Mouse (Mus musculus): Measurements from ENCODE around the gene Smarcb1.
"Not testable (repeated sequence)": the region's sequence is repeated elsewhere in the genome, so short reads cannot be mapped to it uniquely, and the experiment has no call there.

Smarcb1 gene

DNA sequence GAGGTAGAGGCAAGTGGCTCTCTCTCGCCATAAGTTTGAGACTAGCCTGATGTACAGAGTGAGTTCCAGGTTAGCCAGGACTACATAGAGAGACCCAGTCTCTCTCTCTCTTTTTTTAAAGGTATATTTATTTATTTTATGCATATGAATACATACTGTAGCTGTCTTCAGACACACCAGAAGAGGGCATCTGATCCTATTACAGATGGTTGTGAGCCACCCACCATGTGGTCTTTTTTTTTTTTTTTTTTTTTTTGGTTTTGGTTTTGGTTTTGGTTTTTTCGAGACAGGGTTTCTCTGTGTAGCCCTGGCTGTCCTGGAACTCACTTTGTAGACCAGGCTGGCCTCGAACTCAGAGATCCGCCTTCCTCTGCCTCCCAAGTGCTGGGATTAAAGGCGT, 33.9 kb downstream of the Smarcb1 start:
- DNase-seq = not testable (repeated sequence)

DNA sequence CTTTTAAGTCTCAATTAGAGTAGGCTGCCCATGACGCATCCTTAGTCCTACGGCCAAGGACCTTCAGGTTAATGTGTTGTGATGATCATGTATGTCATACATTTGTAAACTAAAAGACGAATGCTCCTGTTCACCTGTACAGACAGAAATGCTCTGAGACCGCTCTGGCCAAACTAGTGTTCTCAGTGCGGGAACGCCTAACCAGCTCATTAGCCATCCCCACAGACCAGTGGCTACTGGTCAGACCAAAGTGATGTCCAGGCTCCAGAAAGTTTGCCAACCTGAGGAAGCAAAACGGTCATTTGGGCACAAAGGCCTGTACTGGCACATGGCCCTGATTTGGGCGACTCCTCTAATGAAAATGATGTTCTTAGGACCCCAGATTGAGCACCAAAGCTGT, 36.7 kb downstream of the Smarcb1 start:
- DNase-seq = no peak

DNA sequence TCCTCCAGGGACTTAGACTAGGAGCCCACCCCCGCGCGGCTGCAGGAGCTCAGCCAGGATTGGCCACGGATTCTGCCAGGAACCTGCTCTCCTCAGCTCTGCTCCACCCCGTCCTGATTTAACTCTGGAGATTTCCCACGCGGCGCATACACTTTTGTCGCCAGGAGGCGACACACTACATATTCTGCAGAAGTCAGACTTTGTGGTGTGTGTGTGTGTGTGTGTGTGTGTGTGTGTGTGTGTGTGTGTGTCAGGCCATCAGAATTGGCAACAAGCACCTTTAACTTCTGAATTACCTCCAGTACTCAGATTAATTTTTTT, 38.2 kb downstream of the Smarcb1 start:
- peak; percentile 91 to 93 for DNase-seq

DNA sequence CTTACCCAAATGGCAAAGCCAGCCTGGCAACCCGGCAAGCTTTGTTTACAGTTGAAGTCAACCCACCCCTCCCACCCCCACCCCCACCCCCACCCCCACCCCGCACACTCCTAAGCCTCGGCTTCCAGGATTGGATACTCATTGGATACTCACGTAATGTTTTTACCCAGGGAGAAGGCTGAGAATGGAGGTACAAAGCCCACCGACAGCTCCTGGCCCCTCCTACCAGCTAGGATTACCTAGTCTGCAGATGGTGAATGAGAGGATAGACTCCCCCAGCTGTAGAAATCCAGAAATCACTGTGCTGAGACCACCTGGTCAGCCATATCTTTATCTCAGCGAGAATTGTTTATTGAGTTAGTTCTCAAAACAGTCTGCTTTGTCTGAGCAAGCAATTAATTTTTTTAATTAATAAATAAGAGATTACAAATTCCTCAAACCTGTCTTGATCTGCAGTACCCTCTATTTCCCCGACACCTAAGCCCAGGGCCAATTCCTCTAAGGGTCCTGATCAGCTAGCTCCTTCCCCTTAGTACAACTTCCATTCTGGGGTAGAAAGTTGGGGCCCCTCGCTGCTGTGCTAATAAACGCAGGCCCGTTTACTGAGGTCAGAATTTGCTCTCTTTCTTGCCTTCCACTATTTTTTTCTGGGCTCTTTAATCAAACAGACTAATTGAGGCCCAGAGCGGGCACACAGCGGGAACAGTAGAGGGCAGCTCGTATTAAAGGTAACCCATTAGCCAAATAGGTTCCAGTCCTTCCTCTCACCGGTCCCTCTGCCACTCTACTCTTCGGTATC, 38.8 kb downstream of the Smarcb1 start:
- DNase-seq = peak in 1 of 2 experiments; percentile 39

DNA sequence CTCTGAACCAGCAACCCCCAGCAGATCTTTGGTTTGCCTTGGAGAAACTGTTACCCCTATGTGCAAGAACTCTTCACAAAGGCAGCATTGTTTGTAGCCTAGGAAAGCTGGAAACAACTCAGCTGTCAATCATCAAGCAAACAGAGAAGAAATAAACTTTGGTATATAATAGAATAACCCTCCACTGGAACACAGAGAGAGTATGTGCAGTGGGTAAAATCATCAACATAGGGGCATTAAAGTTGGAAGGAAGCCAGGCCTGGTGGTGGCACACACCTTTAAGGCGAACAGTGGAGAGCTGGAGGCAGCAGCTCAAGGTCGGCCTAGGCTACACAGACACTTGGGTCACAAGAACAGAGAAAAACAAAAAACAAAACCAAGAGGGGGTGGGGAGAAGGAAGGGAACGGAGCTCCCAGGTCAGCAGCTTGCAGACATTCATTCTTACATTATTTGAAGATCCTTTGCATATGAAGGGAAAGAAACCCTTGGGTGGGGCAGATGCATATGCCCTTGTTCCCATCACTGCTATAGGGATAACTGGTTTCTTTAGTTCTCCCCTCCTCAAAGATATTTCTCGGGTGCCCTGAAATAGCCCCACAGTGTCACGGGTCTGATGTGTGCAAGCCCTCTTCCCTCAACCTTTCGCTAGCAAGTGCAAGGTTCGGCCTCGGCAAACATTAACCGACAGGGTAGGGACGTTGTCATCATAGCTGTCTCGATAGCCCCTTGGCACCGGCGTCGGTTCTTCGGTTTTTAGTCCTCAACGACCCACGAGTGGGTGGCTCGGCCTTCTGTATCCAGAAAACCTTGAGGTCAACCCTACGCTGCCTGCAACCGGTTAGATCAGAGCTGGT, 39.6 kb downstream of the Smarcb1 start:
- peak; percentile 90 to 91 for DNase-seq

DNA sequence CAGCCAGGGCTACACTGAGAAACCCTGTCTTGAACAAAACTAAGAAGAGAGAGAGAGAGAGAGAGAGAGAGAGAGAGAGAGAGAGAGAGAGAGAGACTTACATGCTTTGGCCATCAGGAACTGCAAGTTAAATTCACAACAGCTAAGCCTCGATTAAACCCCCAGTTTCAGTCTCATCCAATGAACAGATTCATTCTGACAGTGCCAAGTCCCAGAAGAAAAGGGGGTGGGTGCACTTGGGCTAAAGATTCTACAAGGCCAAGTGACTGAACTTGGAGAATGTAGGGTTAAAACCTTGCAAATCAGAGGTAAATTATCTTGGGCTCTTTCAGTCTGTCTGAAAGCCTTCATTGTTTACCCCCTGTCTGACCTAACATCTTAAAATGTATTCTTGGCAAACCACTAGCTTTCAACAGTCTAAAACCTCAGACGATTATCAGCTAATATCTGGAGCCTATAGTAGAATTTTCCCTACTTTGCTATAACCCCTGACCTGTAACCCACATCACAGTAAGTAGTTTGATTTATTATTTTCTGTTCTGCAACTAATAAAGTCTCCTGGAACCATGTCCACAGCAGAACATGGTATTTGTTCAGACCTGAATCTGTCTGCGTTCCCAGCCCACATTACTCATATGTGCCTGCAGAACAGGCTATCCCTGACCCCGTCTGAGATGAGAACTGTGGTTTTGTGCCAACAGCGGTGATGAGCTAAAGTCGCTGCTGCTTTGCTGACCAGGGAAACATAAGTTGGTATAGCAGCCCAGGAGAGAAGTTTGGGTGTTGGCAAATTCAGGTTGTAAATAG, 40.4 kb downstream of the Smarcb1 start:
- no peak for DNase-seq

DNA sequence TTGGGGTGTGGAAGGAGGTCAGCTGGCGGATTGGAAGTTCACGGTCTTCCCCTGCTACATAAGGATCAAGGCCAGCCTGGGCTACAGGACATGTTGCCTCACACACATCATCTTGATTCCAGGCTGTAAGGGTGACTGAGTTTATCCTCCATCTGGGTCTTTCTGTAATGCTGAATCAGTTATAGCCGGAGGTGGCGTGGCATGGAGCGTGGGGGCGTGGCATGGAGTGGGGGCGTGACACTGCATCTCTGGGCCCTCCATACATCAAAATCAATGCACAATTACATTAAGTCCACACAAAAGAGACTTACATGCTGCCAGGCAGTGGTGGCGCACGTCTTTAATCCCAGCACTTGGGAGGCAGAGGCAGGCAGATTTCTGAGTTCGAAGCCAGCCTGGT, 41.1 kb downstream of the Smarcb1 start:
- DNase-seq = no peak

DNA sequence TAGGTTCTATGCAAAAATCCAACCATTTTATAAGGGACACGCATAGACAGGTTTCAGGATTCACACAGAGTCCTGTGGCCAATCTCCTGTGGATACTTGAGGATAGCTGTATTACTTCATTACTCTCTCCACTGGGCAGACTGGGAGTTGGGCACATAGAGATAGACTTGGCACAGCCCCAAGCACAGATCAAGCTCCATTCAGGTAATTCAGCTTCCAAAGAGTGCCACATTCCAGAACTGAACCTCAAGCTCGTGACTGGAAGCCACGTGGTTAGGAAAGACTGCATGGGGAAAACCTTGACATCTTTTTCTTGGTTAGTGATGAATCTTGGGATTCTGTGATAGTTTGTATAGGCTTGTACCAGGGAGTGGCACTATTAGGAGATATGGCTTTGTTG, 42.6 kb downstream of the Smarcb1 start:
- peak; percentile 83 to 84 for DNase-seq

DNA sequence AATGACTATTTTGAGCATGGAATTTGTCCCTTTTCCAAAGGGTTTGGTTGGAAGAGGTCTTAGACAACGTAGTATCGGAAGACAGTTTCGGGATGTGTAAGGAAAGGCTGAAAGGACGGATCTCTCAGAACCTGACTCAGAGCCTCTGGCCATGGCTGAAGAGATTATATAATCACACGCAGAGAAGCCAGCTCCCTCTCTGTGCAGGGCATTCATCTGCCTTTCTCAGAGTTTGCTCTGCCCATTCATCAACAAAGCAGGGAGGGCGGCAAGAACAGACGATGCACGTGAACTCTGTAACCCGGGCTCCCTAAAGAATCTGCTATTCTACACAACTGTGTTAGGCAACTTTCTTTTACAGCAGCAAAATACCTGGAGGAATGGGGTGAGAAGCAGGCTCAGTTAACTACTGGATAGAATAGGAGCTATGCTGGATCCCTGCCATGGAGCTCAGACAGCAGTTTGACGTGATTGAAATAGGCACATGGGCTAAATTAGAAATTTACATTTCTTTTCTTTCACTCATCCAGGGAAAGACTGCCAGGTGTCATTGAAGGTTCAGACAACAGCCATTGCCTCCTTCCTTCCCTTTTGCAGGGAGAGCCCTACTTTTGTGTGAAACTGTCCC, 47.8 kb downstream of the Smarcb1 start:
- DNase-seq = no peak

DNA sequence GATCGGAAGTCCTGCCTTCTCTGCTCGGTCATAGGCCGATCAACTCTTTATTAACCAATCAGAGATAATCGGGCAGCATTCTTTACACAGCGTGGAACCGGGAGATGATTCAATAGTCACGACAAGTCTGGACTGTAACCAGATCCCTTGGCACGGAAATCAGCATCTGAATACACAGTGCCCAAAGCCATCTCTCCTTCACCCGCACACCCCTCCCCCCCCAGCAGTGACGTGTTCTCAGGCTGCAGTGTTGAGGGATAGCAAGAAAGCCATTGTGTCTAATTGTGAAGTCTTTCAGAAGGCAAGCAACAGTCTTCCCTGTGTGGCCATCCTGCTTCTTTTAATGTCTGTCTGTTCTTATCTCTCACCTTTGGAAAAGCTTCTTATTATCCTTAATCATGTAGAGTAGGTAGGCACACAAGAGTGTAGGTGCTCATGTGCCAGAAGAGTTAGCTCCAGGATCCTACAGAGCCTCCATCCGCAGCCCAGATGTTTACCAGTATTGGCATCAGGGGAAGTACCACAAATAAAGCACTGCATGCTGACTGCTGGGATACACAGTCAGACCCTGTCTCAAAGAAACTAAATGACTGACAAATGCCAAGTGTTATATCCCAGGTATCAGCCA, 48.4 kb downstream of the Smarcb1 start:
- DNase-seq = peak; percentile 53 to 66

DNA sequence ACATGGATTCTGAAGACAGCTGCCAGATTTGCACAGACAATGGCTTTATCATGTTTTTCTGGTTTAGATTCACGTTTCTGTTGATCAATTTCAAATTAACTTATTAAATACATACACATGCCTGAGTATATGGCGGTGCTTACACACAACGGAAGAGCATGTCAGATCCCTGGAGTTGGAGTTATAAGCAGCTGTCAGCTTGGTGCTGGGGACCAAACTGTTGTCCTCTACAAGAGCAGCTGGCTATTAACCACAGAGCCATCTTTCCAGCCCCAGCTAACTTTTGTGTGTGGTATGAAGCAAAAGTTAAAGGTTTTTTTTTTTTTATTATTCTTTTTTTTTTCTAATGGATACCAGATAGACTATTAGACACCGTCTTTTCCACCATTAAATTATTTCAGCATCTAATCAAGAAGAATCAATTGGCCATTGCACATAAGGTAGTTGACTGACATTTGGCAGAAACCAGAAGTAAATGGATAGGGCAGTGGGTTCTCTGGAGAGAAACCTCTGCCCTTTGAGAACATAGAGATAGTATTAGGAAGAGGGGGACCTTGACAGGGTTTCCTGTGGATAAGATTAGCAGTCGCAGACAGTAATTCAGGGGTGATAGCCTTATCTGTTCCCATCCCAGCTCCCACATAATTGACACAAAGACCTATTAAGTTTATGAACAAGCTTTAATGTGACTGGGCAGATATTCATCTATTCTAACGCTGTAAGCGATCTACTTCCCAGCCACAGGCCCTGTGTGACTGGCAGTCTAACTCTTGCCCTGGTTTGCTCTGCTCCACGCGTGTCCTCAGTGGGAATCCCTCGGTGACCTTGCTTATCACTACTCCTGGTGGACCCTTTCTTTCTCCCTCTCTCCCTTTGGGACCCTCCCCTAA, 49.1 kb downstream of the Smarcb1 start:
- no peak for DNase-seq

DNA sequence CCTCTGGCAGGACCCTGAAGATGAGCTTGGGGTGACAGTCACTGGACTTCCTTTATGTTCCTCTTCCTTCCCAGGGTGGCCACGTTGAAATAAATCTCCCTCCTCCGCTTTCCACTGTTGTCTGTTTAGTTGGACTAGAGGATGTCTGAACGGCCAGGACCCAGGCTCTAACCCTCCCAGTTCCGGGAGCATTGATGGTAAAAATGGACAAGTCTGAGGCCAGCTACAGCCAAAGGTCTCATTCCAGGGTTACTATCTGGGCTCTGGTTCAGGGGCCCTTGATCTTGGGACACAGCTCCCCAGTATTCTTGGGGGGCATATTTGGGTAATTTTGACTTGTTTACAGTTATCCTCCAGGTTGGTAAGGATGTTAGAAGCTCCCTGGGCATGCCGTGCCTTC, 59.8 kb downstream of the Smarcb1 start:
- no peak for DNase-seq

DNA sequence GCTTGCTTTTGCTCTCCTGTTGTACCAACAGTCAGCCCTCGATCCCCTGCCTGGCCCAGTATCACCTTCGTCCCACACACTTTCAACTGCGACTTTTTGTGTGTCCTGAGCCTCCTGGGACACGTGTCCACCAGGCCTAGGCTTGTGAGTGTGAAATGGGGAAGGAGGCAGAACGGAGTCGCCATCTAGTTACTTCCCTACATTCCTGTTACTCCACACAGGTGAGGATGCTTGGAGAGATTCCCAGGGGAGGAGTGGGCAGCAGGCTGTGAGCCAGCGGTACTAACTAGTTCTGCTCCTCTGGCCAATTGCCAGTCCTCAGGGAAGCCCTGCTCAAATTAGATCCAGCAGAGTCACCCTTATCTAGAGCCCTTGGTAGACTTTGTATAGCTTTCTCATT, 60.7 kb downstream of the Smarcb1 start:
- DNase-seq = no peak

DNA sequence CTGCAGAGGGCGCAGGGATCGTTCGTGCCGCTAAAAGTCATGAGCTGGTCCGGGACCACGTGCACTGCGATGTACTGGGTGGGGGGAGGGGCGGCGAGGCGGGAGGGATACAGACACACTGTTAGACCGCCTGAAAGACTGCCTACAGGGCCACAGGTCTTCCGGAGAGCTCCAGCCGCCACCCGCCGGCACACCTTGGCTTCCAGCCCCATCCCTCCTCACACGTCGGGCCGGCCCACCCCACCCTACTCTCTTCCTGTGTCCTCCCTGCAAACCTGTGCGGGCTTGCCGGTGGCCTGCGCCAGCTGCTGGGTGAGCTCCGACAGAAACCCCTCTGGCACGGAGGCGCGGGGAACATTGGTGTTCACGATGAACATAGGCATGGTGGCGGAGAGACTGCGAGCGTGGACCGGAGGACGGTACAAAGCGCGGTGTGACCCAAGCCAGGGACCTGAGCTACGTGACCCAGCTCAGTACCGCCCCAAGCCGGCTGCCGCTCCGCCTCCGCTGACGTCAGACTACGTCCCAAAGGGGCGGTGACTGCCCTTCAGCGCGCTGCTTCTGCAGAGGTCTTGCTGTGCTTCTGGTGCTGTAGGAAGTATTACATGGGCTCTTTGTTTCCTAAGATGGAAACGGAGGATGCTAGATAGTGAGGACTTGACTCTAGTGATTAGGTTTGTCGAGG, 61.5 kb downstream of the Smarcb1 start, which contains the start of gene Mif:
Mif (minus strand) TSS at position 455 of the 685 bp plus-strand sequence.
- DNase-seq = peak; percentile 88 to 89

DNA sequence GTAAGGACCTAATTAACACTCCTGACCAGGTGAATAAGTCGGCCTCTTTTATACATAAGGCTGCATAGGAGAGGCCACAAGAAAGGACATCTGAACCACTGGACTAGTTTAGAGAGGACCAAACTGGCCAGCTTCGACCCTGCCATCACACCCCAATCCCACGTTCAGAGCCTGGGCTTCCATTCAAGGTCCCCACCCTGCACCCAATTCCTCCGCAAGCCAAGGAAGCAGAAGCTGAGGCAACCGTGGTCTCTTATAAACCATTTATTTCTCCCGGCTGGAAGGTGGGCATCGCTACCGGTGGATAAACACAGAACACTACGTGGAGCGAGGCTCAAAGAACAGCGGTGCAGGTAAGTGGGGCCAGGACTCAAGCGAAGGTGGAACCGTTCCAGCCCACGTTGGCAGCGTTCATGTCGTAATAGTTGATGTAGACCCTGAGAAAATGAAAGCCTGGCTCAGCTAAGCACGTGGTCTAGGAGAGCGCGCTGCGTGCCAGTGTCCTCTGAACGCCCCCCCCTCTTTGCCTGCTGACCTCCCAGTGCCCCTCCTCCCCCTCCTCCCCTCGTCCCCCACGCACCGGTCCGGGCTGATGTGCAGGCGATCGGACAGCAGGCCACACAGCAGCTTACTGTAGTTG, 62.2 kb downstream of the Smarcb1 start:
- no peak for DNase-seq

DNA sequence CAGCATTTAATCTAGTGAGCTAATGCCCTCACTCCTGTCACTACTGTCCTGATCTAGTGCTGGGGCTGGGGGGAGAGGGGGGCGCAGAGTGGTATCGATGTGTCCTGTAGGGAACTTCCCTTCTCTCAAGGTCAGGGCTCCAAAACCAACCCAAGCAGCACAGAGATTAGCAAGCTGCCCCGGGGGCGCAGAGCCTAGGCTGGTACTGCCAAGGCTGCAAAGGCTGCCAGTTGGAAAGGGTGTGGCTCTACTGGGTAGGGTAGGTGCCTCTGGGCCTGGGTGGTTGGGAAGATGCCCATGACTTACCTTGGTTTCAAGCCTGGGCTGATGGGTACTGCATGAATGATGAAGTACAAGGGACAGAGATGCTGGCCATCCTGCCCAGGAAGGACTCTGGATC, 63.8 kb downstream of the Smarcb1 start:
- DNase-seq = no peak

DNA sequence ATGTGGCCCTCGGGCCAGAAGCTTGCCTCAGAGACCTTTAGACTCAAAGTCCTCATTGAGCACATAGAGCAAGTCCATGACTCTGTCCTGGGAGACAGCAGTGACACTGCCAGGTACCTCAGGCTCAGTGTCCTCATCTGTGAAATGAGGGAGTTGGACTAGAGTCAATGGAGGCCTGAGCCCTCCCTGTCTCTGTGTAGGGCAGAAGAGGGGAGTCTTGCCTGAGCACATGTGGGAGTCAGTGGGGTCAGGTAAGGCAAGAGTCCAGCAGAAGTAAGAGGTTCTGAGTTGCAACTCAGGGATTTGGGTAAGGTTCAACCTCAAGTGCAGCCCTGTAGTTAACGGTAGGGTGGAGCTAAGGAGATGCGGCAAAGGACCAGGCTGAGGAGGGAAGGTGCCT, 64.4 kb downstream of the Smarcb1 start:
- no peak for DNase-seq

DNA sequence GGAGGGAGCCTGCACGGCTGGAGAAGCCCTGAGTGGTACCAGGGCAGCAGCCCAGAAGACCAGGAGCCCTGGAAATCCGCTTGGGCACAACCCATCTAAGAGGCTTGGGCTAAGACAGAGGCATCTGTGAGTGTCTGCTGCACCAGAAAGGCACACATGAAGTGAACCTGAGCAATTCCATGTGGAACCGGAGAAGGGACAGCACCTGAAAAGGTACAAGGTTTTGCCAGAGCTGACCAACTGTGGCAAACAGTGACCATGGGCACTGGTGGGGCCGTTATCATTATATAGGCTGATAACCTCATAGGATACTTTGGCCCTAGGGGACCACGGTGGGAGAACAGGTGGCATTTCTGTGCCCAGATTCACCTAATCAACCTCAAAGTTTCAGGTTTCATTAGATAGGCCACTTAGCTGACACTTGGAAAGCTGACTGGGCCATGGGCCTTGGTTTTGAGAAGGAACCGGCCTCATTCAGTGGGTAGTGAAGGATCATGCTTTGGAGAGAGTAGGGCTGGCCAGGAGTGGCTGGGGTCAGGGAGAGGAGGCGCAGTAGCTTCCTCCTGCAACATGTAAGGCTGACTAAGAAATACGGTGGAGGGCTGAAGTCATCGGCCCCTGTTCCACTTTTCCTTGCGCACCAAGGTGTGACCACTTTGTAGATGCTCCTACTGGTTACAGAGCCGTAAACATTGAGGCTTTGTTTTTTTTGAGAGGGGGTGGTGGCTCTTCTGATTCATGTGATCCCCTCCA, 65.1 kb downstream of the Smarcb1 start:
- no peak for DNase-seq

DNA sequence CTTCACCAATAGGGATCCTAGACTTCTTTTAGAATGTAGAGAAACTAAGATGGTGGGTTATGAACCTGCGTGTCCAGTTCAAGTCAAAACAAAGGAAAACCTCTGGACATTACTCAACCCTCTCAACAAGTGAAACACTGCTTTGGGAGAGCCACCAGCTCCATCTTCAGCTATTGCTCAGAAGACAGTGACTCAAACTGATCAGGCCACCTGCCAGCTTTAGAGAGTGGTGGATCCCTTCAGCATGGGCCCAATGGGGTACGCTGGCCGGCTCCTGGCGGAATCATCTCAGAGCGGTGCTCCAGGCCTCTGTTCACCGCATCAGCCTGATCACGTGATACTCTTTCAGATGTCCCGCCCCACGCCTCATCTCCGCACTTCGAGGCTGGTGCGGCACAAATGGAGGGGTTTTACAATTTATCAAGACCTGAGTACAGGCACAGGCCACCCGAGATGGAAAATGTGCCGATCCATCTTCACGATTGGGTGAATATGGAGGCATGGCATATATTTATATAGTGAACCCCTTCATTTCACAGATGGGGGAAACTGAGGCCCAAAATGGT, 65.9 kb downstream of the Smarcb1 start:
- no peak for DNase-seq
